Mouse (Mus musculus) cortical plate, adult 2 months (tissue): Measurements from ENCODE around the gene Adgrf1.

ENCODE experiments used
- CTCF ChIP-seq: fragments of 200-500 bp; IDR thresholded peaks from 2 replicates; pipeline ENCODE4 v1.5.1; 2011; ENCODE audit warnings: mild to moderate bottlenecking, control low read depth, low read length; ENCODE audit not compliant: insufficient read depth; ENCODE audit errors: extremely low read depth
- POLR2A ChIP-seq: fragments of 200-500 bp; IDR thresholded peaks from 2 replicates; pipeline ENCODE4 v1.6.1; 2011; ENCODE audit warnings: mild to moderate bottlenecking, low read length, control low read depth; ENCODE audit not compliant: insufficient read depth; ENCODE audit errors: extremely low read depth

DNA sequence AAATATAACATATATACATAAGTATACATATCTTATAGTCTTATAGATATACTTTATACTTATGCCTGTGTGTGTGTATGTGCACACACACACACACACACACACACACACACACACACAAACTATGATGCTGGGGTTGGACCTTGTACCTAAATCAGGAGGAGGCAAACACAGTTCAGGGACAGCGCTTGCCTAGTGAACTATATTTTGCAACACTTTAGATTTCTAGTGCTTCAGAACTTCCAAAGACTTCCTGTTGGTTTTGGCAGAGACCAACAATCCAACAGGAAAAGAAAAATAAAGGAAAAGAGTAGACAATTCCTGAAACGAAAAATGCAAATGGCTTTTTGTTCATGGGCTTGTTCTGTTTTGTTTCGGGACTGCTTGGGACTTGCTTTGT is 27.5 kb upstream of the Adgrf1 start:
- TF ChIP-seq POLR2A (no peak), CTCF (no peak)
